Mouse (Mus musculus) ovary, postnatal 10 days (tissue): Measurements from ENCODE around the gene Ptprj.

Source experiments
- DNase-seq: peaks from one replicate; pipeline ENCODE4 v3.0.0; 2022; ENCODE audit warnings: low spot score

The Ptprj gene

DNA sequence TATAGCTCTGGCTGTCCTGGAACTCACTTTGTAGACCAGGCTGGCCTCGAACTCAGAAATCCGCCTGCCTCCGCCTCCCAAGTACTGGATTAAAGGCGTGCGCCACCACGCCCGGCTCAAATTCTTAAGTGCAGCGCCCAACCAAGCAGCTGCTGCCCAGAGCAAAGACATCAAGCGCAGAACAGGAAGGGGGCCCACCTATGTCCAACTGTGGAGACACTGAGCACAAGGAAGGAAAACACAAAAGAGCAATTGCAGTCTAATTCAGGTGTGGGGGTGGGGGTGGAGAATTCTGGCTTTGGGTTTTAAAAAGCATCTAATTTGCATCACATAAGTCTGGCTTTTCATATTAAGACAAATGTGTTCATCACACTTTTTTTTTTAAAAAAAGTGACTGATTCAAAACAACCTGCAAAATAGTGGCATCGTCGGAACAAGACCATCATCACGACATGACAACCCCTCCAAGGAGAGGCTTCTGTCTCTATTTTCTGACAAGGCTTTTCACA lies 20.7 kb downstream of the Ptprj start:
- DNase-seq: no peak

- DNase-seq: no peak
Observed at GRCm38 (mm10) chr2:90559015-90559687, 21.3 kb downstream of the Ptprj start.

GRCm38 (mm10) chr2:90558361-90558760 lies 22.1 kb downstream of the Ptprj start:
- no peak for DNase-seq

- no peak for DNase-seq
Observed at GRCm38 (mm10) chr2:90557913-90558312, 22.5 kb downstream of the Ptprj start.

GRCm38 (mm10) chr2:90555744-90556143 lies 24.7 kb downstream of the Ptprj start:
- no peak for DNase-seq

GRCm38 (mm10) chr2:90554806-90555205 lies 25.6 kb downstream of the Ptprj start:
- DNase-seq: no peak

- no peak for DNase-seq
Observed at GRCm38 (mm10) chr2:90553861-90554260, 26.6 kb downstream of the Ptprj start.

DNA sequence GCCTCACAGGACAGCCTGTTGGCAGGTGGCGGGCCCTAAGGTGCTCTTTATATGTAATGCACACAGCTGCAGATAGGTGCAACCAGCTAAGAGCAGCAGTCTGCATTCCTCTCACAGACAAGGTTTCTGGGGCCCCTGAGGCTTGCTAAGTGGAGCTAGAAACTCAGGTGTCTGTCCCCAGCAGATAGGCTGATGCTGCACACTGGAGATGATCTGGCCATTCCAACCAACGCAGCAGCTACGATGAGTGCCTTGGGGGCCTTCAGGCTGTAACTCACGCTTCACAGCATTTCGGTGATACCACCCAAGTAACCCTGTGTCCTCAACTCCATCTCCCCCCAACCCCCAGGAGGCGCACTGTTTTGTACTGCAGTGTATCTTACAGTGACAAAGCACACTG lies 29.8 kb downstream of the Ptprj start:
- DNase-seq: no peak

DNA sequence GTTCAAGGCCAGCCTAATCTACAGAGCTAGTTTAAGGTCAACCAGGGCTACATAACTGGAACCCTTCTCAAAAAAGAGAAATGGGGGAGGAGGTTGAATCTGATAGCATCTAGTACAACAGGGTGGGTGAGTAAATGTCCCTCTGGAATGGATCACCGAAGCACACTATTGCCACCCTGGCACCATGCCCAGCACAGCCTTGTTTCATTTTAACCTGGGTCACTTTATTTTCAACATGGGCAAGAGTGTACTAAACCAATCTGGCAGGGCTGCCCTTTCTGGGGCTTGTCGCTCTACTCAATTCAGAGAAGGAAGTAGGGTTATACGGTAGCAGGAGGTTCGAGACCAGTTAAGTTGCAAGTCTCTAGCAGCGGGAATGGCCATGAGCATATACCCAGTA lies 31.9 kb downstream of the Ptprj start:
- no peak for DNase-seq

DNA sequence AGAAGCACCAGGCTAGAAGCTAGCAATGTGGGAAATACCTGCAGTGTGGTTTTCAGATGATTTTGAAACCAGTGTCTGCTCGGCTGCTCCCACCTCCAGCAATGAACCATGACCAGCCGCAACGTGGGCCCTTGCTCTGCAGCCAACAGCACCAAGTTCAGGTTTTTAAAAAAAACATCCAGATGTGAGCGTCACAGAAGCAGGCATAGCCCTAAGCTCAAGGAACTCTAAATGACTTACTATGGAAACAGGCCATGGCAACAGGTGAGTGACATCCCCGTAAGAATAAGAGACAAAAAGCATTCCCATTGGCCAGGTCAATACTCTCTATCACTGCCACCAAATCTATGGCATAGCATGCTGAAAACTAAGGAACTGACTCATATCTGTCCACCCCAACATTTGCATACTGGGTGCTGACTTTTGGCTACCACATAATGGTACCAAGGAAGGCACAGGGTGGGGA lies 33.3 kb downstream of the Ptprj start:
- DNase-seq: no peak

- DNase-seq: no peak
Observed at GRCm38 (mm10) chr2:90545261-90545660, 35.2 kb downstream of the Ptprj start.

DNA sequence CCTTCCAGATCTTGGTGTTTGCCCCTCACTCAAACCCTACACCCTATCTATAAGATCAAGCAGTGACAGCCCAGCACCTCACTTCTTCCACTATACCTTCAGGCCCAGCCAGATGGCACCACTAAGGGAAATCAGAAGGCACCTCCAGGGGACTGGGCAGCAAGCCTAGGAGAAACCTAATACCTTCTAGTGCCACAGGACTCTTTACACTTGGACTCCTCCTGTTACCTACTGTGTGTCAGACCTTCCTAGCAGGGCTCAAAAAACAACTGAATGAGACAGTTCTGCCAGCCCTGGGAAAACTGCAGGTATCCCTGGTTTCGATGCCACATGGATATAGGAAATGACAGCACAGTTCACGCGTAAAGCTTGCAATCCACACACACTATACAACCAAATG lies 36.5 kb downstream of the Ptprj start:
- no peak for DNase-seq

DNA sequence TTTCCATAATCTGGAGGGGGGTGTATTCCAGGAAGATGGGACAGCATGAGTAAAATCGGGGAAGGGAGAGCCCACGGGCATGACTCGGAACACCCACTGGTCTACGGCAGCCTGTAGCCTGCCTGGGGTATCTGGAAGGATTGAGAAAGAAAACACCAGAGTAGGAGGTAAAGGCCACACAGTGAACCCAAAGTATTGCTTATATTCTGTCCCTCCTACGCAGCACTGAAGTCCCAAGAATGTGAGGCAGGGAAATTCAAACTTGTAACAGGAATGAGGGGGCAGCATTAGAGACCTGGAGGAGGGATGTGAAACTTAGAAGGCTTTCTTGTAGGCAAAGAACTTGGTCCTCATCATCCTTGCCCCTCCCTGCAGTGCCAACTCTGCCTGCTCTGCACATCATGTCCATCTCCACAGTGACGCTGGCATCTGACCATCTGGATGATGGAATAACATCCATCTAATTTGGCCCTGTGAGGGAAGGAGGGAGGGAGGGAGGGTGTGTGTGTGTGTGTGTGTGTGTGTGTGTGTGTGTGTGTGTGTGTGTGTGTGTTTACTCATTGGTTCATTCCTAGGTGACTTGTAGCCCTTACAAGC lies 37.2 kb downstream of the Ptprj start:
- DNase-seq: no peak

GRCm38 (mm10) chr2:90542656-90543055 lies 37.8 kb downstream of the Ptprj start:
- no peak for DNase-seq

DNA sequence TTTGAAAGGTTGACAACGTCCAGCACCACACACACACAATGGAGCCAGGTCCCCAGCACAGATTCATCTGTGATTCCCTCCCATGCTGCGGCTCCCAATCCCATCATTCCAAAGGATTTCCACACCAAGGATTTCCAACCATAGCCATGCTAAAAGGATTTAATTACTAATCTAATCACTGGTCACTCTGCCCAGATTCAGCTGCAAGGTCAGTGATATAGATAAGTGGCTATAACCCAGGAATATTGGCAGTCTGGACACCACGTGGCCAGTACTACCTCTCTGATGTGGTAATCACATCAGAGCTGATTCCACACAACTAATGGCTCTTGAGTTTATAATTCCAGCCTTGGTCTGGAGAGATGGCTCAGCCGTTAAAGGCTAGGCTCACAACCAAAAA lies 41.2 kb downstream of the Ptprj start:
- DNase-seq: no peak

GRCm38 (mm10) chr2:90537244-90537643 lies 43.2 kb downstream of the Ptprj start:
- no peak for DNase-seq

- no peak for DNase-seq
Observed at GRCm38 (mm10) chr2:90536555-90536954, 43.9 kb downstream of the Ptprj start.

GRCm38 (mm10) chr2:90534751-90535150 lies 45.7 kb downstream of the Ptprj start:
- DNase-seq: no peak

GRCm38 (mm10) chr2:90533944-90534343 lies 46.5 kb downstream of the Ptprj start:
- DNase-seq: no peak

DNA sequence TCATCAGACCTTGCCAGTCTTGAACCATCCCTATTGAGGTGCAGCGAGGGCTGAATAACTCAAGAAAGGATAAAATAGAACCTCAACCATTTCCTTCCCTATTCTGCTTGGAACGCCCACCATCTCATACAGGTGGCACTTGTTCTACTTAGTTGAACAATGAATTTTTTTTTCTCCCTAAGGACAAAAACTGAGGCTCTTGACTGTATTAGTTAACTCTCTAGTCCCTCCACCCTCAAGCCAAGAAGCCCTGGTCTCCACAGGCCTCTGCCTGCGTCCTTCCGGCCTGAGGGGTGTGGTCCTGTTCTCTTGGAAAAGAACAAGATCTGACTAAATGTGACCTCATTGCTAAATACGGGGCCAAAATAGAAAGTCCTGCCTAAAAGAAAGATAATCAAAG lies 48.4 kb downstream of the Ptprj start:
- DNase-seq: no peak

GRCm38 (mm10) chr2:90528107-90528506 lies 52.3 kb downstream of the Ptprj start:
- DNase-seq: no peak

DNA sequence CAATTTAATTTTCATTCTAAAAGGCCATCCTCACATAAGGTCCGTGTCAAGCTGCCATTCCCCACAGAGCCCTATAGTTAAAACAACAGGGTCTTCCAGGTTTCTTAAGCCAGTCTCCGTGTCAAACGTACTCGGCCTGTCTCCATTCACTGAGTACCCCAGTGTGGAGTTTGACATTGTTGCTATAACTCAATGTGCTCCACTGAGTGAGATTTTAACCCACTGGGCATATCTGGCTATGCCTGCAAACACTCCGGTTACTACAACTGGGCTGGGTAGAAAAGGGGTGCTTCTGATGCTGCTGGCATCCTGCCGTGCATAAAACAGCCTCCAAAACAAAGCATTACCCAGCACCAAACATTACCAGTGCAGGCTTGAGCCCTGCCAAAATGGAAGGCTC lies 53.5 kb downstream of the Ptprj start:
- DNase-seq: no peak

DNA sequence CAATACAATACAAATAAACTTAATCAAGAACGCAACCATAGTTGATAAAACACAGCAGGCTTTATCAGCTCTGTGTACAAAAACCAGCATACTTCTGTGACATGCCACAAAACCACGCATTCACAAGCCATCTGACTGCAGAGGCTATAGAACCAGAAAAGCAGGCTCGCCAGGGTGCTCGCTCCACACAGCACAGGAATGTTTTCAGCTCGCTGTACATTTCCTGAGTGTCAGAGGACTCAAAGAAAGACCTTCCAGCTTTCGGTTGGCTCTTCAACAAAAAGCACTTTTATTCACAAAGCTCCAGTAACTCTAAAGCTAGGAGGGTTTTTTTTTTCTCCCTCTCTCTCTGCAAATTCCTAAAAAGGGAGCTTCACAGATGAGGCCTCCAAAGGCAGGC lies 53.9 kb downstream of the Ptprj start:
- DNase-seq: no peak

- DNase-seq: no peak
Observed at GRCm38 (mm10) chr2:90525807-90526206, 54.6 kb downstream of the Ptprj start.
